Mouse (Mus musculus): ENCODE measurements around the gene Fam107b.

GRCm38 (mm10) chr2:3776045-3776444 lies 205.8 kb downstream of the Fam107b start:
- TF ChIP-seq CTCF (IDR thresholded peaks at IDR 0.05; ENCODE audit: low read depth, low read length): no peak
- TF ChIP-seq POLR2A (IDR thresholded peaks at IDR 0.05; ENCODE audit: borderline replicate concordance, low read depth, low read length): no peak

Measured in bone marrow macrophage, adult 2 months (primary cell).